Mouse (Mus musculus) hindbrain, postnatal 0 days (tissue): ENCODE measurements around the gene Aggf1. TPM values are rescaled to one million over a fixed set of nuclear protein-coding genes. Genes with fewer than 3 reads are reported as not detected.

ENCODE experiments used
- ATAC-seq: fragments of 200-750 bp; cut with Nextera tagmentation; 2 replicates; pipeline ENCODE4 v1.8.0; 2017; ENCODE audit warnings: mild to moderate bottlenecking, moderate TSS enrichment, moderate library complexity
- DNase-seq: peaks from one replicate; pipeline ENCODE4 v3.0.0-alpha.2; 2015; ENCODE audit warnings: low spot score
- H3K27ac ChIP-seq: fragments of 300-500 bp; sonication (generic); 2 replicates; pipeline ENCODE4 v1.5.1; 2014; ENCODE audit warnings: mild to moderate bottlenecking
- H3K27me3 ChIP-seq: fragments of 300-500 bp; sonication (generic); 2 replicates; pipeline ENCODE4 v1.6.1; 2014; ENCODE audit warnings: low read length, mixed read lengths; ENCODE audit not compliant: insufficient read depth
- H3K36me3 ChIP-seq: fragments of 300-500 bp; sonication (generic); 2 replicates; pipeline ENCODE4 v1.6.1; 2014; ENCODE audit warnings: low read length, mixed read lengths; ENCODE audit not compliant: insufficient read depth
- H3K4me1 ChIP-seq: fragments of 300-500 bp; sonication (generic); 2 replicates; pipeline ENCODE4 v1.6.1; 2014; ENCODE audit warnings: antibody characterized with exemption, low read length, mixed read lengths; ENCODE audit not compliant: insufficient read depth
- H3K4me2 ChIP-seq: fragments of 300-500 bp; sonication (generic); 2 replicates; pipeline ENCODE4 v1.6.1; 2014; ENCODE audit warnings: low read depth, mild to moderate bottlenecking, low read length, moderate library complexity, mixed read lengths
- H3K4me3 ChIP-seq: fragments of 300-500 bp; sonication (generic); 2 replicates; pipeline ENCODE4 v1.5.1; 2014; ENCODE audit warnings: low read length
- H3K9ac ChIP-seq: fragments of 300-500 bp; sonication (generic); replicated peaks from 2 replicates; pipeline ENCODE4 v1.6.1; 2014; ENCODE audit warnings: mild to moderate bottlenecking, low read length, moderate library complexity, mixed read lengths
- H3K9me3 ChIP-seq: fragments of 300-500 bp; sonication (generic); 2 replicates; pipeline ENCODE4 v1.6.1; 2016; ENCODE audit warnings: low read length, mixed read lengths
- CTCF ChIP-seq: IDR thresholded peaks from 2 replicates; pipeline ENCODE4 v1.5.1; 2016; ENCODE audit warnings: antibody characterized with exemption, control low read depth, low read depth
- WGBS: fragments of 180-500 bp; shearing (Covaris S2); extraction: QIAGEN DNeasy Blood & Tissue Kit; methylation state at CpG from one replicate; pipeline ENCODE4 v1.1.7; 2014; 5-methylcytosine and 5-hydroxymethylcytosine counted together
- polyA plus RNA-seq: library from polyadenylated mRNA; unstranded; fragments of >200 nt; fragmentation: Nextera tagmentation; extraction: Ambion mirVana; gene quantifications from 2 replicates; pipeline ENCODE4 v1.2.1, GENCODE M21; 2015
- total RNA-seq: library from RNA; depleted of rRNA; stranded (reverse); fragments of >200 nt; gene quantifications from 2 replicates; pipeline ENCODE4 v1.2.3, GENCODE M21; 2014

Aggf1 gene
- total and polyA plus RNA-seq, 2 experiments from 2014 or later: 23.7 to 29.1 TPM

DNA sequence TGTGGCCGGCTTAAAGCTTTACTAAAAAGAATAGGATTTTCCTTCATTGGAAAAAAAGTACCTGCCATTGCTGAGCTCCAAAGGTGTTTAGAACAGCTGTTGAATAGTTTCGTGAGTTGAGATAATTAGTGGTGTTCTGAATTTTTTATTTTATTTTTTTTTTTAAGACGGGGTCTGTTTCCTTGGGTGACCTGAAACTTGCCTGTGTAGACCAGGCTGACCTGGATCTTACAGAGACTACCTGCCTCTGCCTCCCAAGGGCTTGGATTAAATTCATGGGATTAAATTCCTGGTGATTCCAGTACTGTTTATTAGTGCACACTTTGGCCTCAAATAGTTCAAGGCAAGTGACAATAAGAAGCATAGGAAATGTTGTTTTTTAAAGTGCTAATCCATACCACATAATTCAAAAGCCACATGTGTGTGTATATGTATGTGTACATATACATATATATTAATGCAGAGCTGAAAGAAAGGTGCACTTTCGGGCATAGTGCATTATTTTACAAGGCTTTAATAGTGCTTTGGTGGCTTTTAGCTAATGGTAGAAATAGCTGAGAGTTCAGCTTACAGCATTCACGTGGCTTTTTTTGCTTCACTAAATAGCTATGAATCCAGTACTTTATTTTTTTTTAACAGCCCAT is 49.1 kb downstream of the Aggf1 start:
- WGBS: 10% methylated on average over 5 of the region's 5 CpGs
- Histone ChIP-seq H3K4me3 (peak overlapping the region; percentile 98), H3K4me1 (peaks cover 14% of the 10 kb centered on the region; the same call in 1 of the 2 replicates), H3K9me3 (no peaks in the 10 kb centered on the region), H3K27ac (peak overlapping the region; percentile 99), H3K9ac (peak overlapping the region; percentile 100), H3K36me3 (no peaks in the 10 kb centered on the region), H3K4me2 (peak overlapping the region; percentile 95), H3K27me3 (no peaks in the 10 kb centered on the region)
- no peak for DNase-seq
- no peak for ATAC-seq
- no peak for TF ChIP-seq CTCF

DNA sequence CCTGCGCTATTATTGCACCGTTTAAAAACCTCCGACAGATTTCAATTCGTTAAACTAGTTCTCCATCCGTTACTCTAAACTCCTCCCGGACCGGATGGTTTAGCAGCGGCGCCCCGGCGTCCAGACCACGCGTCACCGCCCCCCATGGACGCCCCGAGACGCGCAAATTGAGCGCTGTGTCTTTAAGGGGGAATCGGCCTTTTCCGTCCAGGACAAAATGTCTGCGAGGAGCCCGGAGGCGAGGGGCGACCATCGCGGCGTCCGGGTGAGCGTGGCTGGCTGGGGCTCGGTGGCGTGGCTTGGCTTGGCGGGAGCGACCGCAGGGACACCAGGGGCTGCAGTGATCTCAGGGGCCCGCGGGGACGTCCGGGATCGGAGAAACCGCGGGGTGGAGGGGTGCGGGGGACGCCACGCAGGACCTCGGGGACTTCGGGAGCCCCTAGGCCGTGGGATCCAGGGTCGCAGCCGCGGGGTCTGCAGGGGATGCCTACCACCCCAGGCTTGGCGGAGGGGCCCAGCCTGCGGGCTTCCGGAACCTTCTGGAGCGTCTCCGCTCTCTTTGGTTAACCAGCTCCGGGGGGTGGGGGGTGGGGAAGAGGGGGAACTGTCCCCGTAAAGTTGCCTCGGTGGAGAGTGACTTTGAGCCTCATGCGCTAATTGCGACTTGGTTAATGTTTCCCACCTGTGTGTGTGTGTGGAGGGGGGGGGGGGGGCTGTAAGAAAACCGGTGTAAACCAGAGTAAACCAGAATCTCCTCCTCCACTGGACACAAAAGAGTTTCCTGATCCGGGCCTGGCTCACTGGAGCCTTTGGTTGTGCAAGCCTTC is 49.9 kb downstream of the Aggf1 start:
- WGBS: under 1% methylated on average over 63 of the region's 63 CpGs

DNA sequence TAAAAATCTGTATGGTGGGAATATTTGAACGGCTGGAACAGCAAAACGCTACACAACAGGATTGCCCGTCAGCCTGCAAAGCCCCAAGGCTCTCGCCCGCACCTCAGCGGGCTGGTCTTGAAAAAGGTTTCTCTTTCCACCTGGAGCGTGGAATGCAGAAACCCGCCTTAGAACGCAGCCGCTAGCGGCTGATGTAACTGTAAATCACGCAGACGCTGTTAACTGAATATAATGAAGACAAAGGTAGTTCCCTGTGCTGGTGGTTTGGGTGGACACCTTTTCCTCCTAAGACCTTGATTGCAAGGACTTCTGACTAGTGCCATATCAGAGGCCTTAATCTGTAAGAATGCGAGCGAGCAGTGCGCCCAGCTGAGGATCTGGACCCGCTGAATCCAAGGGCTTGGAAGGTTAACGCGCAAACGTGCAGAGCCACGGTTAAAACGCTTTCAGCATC is 50.5 kb downstream of the Aggf1 start:
- Histone ChIP-seq H3K4me2 (peak overlapping the region; percentile 95), H3K9me3 (no peaks in the 10 kb centered on the region), H3K4me1 (peaks cover 14% of the 10 kb centered on the region; the same call in 1 of the 2 replicates), H3K9ac (peak overlapping the region; percentile 100), H3K4me3 (peak overlapping the region; percentile 98), H3K27me3 (no peaks in the 10 kb centered on the region), H3K27ac (peak overlapping the region; percentile 99), H3K36me3 (no peaks in the 10 kb centered on the region)
- under 1% methylated on average over 22 of the region's 22 CpGs for WGBS
- DNase-seq (peak; percentile 59), ATAC-seq (peak; percentile 19)
- no peak for TF ChIP-seq CTCF

More for the DNA sequence above, 49.9 kb downstream of the Aggf1 start:
- Histone ChIP-seq H3K4me3 (peak overlapping the region; percentile 98), H3K9ac (peak overlapping the region; percentile 100), H3K4me1 (peaks cover 14% of the 10 kb centered on the region; the same call in 1 of the 2 replicates), H3K9me3 (no peaks in the 10 kb centered on the region), H3K4me2 (peak overlapping the region; percentile 95), H3K27me3 (no peaks in the 10 kb centered on the region), H3K27ac (peak overlapping the region; percentile 99), H3K36me3 (no peaks in the 10 kb centered on the region)
- ATAC-seq (peak; percentile 81), DNase-seq (peak; percentile 91)
- no peak for TF ChIP-seq CTCF

- peak; percentile 86 for DNase-seq
Measured at GRCm38 (mm10) chr13:95323950-95324625, 51.1 kb downstream of the Aggf1 start.

DNA sequence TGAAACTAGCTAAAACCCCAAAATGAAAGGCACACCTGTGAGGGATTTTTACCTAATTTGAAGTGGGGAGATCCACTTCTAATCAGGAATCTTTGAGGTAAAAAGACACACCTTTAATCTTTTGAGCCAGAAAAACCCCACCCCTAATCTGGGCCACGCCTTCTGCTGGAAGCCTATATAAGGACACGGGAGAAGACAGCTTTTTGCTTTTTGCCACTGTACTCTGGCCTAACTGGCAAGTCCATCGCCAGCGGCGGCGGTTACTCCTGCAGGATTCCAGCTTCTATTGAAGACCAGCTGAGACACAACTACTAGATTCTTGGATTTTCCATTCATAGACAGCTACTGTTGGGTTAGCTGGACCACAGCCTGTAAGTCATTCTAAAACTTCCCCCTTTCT is 51.8 kb downstream of the Aggf1 start, which contains the start of gene Zbed3:
TSS of gene Zbed3 (plus strand) at position 213 of the 400 bp plus-strand sequence.
- Histone ChIP-seq H3K9ac (peak within 1 kb of the TSS; percentile 100), H3K36me3 (no peaks in the 10 kb centered on the region), H3K4me3 (peak within 1 kb of the TSS; percentile 98), H3K27me3 (no peaks in the 10 kb centered on the region), H3K27ac (peak within 1 kb of the TSS; percentile 99), H3K4me2 (peak within 1 kb of the TSS; percentile 95), H3K4me1 (peaks cover 12% of the 10 kb centered on the region; the same call in 1 of the 2 replicates), H3K9me3 (no peaks in the 10 kb centered on the region)
- ATAC-seq (no peak), DNase-seq (no peak)
- 91% methylated on average over 6 of the region's 6 CpGs for WGBS
- no peak for TF ChIP-seq CTCF

More at GRCm38 (mm10) chr13:95323950-95324625, 51.1 kb downstream of the Aggf1 start:
- Histone ChIP-seq H3K27ac (peak overlapping the region; percentile 99), H3K4me1 (peaks cover 14% of the 10 kb centered on the region; the same call in 1 of the 2 replicates), H3K27me3 (no peaks in the 10 kb centered on the region), H3K4me2 (peak overlapping the region; percentile 95), H3K36me3 (no peaks in the 10 kb centered on the region), H3K4me3 (peak overlapping the region; percentile 98), H3K9ac (peak overlapping the region; percentile 100), H3K9me3 (no peaks in the 10 kb centered on the region)
- peak; percentile 69 for TF ChIP-seq CTCF
- peak; percentile 77 for ATAC-seq
- WGBS: 24% methylated on average over 15 of the region's 15 CpGs

DNA sequence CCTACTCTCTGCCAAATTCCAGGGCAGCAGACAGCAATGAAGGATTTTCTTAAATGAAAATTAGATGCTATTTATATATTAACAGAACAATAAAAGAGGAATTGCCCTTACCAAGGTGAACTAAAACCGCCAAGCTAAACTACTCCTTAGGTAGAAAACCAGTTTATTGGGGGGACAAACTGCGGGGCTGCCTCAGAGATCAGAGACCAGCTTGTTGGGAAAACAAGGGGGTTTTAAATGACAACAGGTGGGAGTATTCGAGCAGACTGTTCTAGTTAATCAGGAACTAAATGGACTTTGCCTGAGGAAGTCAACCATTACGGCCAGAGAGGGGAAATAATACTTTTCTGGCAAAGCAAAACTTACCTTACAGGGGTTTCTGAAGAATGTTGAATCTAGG is 54.7 kb downstream of the Aggf1 start:
- Histone ChIP-seq H3K27ac (no peak overlapping the region), H3K36me3 (no peaks in the 10 kb centered on the region), H3K4me1 (no peaks in the 10 kb centered on the region), H3K9ac (no peak overlapping the region), H3K4me2 (no peak overlapping the region), H3K27me3 (no peaks in the 10 kb centered on the region), H3K4me3 (no peak overlapping the region), H3K9me3 (no peaks in the 10 kb centered on the region)
- ATAC-seq: no peak
- DNase-seq: no peak
- WGBS: 50% methylated on average over 4 of the region's 4 CpGs
- no peak for TF ChIP-seq CTCF
